Mouse (Mus musculus) stomach, embryonic 15.5 days (tissue): ENCODE measurements around the gene Mutyh. TPM values are rescaled to one million over a fixed set of nuclear protein-coding genes. Genes with fewer than 3 reads are reported as not detected.

ENCODE experiments used
- ATAC-seq: fragments of 200-750 bp; cut with Nextera tagmentation; 2 replicates; pipeline ENCODE4 v1.8.0; 2017; ENCODE audit warnings: low read depth, moderate number of reproducible peaks, moderate TSS enrichment; ENCODE audit not compliant: insufficient read depth, low FRiP score
- H3K27ac ChIP-seq: fragments of 300-500 bp; sonication (generic); 2 replicates; pipeline ENCODE4 v1.5.1; 2015; ENCODE audit warnings: mild to moderate bottlenecking, inconsistent platforms
- H3K27me3 ChIP-seq: fragments of 300-500 bp; sonication (generic); replicated peaks from 2 replicates; pipeline ENCODE4 v1.6.1; 2015; ENCODE audit warnings: inconsistent platforms
- H3K36me3 ChIP-seq: fragments of 300-500 bp; sonication (generic); 2 replicates; pipeline ENCODE4 v1.6.1; 2015; ENCODE audit warnings: inconsistent platforms
- H3K4me1 ChIP-seq: fragments of 300-500 bp; sonication (generic); 2 replicates; pipeline ENCODE4 v1.6.1; 2015; ENCODE audit warnings: inconsistent platforms
- H3K4me2 ChIP-seq: fragments of 300-500 bp; sonication (generic); 2 replicates; pipeline ENCODE4 v1.6.1; 2015; ENCODE audit warnings: mild to moderate bottlenecking, inconsistent platforms
- H3K4me3 ChIP-seq: fragments of 300-500 bp; sonication (generic); replicated peaks from 2 replicates; pipeline ENCODE4 v1.5.1; 2015; ENCODE audit warnings: inconsistent platforms
- H3K9ac ChIP-seq: fragments of 300-500 bp; sonication (generic); 2 replicates; pipeline ENCODE4 v1.6.1; 2015; ENCODE audit warnings: inconsistent platforms
- H3K9me3 ChIP-seq: fragments of 300-500 bp; sonication (generic); 2 replicates; pipeline ENCODE4 v1.6.1; 2016; ENCODE audit warnings: inconsistent platforms
- WGBS: fragments of 180-500 bp; shearing (Covaris S2); methylation state at CpG from one replicate; pipeline ENCODE4 v1.1.7; 2015; 5-methylcytosine and 5-hydroxymethylcytosine counted together
- polyA plus RNA-seq: library from polyadenylated mRNA; unstranded; fragments of >200 nt; fragmentation: Nextera tagmentation; extraction: Ambion mirVana; gene quantifications from 2 replicates; pipeline ENCODE4 v1.2.1, GENCODE M21; 2015

Mutyh gene
- 11.9 and 13.2 TPM in 2 replicates for polyA plus RNA-seq

- ATAC-seq: peak; percentile 98
- peaks cover 15% of the 10 kb centered on the region for H3K36me3 ChIP-seq
- peak within 1 kb of the TSS; percentile 60 for H3K4me3 ChIP-seq
- H3K27me3 ChIP-seq: no peaks in the 10 kb centered on the region
- WGBS: under 1% methylated on average over 58 of the region's 58 CpGs
- H3K4me1 ChIP-seq: peaks cover 9% of the 10 kb centered on the region; the same call in 1 of the 2 replicates
- H3K9ac ChIP-seq: peak within 1 kb of the TSS; percentile 64
- H3K9me3 ChIP-seq: no peaks in the 10 kb centered on the region
- H3K4me2 ChIP-seq: peak within 1 kb of the TSS; percentile 67
- H3K27ac ChIP-seq: peak within 1 kb of the TSS; percentile 85
These were observed at the start of gene Mutyh, which contains the start of gene Toe1 for GRCm38 (mm10) chr4:116807197-116808129. Gene Mutyh (plus strand): TSS chr4:116807723. Gene Toe1 (minus strand): TSS chr4:116807640.

DNA sequence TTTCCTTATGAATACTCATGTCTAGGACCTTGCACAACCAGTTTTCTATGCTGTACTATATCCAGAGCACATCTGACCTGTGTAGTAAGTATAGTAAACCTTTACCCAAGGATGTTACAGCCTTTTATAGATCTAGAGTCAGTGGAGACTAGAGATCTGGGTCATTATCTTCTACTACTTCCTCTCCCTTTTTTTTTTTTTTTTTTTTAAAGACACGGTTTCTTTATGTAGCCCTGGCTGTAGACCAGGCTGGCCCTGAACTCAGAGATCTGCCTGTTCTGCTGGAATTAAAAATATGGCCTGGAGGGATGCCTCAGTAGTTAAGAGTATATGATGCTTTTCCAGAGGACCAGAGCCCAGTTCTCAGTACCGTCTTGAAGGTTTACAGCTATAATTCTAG lies 45.6 kb upstream of the Mutyh start:
- H3K4me2 ChIP-seq: no peak overlapping the region

DNA sequence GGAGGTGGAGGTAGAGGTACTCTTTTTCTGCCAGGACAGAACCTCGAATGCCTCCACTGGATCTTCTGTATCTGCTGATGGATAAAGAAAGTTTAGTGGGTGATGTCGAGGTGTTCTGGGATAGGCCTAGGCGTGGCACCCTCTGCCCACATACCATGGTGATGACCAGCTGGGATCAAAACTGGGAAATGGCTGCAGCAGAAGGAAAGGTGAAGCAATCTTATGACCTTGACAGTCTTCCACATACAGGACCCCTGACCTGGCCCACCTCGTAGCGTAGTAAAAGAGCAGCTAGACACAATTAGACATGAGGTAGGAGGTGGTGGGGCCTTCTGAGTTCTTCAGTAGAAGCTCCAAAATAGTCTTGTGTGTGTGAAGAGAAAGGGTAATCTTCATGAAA lies 43.5 kb upstream of the Mutyh start:
- ATAC-seq: no peak
- H3K9ac ChIP-seq: no peak overlapping the region
- H3K4me2 ChIP-seq: no peak overlapping the region
- WGBS: 87% methylated on average over 5 of the region's 5 CpGs
- no peak overlapping the region for H3K27ac ChIP-seq
- H3K4me3 ChIP-seq: no peak overlapping the region
- no peaks in the 10 kb centered on the region for H3K36me3 ChIP-seq
- no peaks in the 10 kb centered on the region for H3K27me3 ChIP-seq
- no peaks in the 10 kb centered on the region for H3K9me3 ChIP-seq
- H3K4me1 ChIP-seq: no peaks in the 10 kb centered on the region

More for the DNA sequence above, 45.6 kb upstream of the Mutyh start:
- no peaks in the 10 kb centered on the region for H3K36me3 ChIP-seq
- no peak for ATAC-seq
- no peaks in the 10 kb centered on the region for H3K27me3 ChIP-seq
- H3K9me3 ChIP-seq: no peaks in the 10 kb centered on the region
- H3K9ac ChIP-seq: no peak overlapping the region
- 68% methylated on average over 2 of the region's 2 CpGs for WGBS
- no peaks in the 10 kb centered on the region for H3K4me1 ChIP-seq
- no peak overlapping the region for H3K27ac ChIP-seq
- H3K4me3 ChIP-seq: no peak overlapping the region

- no peak overlapping the region for H3K4me3 ChIP-seq
- no peaks in the 10 kb centered on the region for H3K27me3 ChIP-seq
- no peak overlapping the region for H3K27ac ChIP-seq
- no peak for ATAC-seq
- no peak overlapping the region for H3K4me2 ChIP-seq
- 80% methylated on average over 5 of the region's 5 CpGs for WGBS
- no peaks in the 10 kb centered on the region for H3K36me3 ChIP-seq
- H3K9me3 ChIP-seq: no peaks in the 10 kb centered on the region
- no peaks in the 10 kb centered on the region for H3K4me1 ChIP-seq
- no peak overlapping the region for H3K9ac ChIP-seq
These were observed 39.0 kb upstream of the Mutyh start for GRCm38 (mm10) chr4:116768510-116768909.

DNA sequence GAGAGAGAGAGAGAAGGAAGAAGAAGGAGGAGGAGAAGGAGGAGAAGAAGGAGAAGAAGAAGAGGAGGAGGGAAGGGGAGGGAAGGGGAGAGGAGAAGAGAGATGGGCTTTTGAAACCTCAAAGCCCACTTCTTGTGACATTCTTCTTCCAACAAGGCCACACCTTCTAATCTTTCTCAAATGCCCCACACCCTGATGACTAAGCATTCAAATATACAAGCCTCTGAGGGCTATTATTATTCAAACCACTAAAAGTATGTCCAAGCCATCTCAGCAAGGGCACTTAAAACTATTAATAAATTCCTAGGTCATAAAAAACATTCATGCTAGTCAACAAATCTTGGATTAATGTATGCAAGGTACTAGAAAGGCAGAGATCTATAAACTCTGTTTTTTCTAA lies 38.5 kb upstream of the Mutyh start:
- no peaks in the 10 kb centered on the region for H3K27me3 ChIP-seq
- H3K9ac ChIP-seq: no peak overlapping the region
- H3K4me3 ChIP-seq: no peak overlapping the region
- ATAC-seq: no peak
- no peaks in the 10 kb centered on the region for H3K36me3 ChIP-seq
- H3K27ac ChIP-seq: no peak overlapping the region
- H3K4me2 ChIP-seq: no peak overlapping the region
- H3K9me3 ChIP-seq: no peaks in the 10 kb centered on the region
- H3K4me1 ChIP-seq: no peaks in the 10 kb centered on the region

- ATAC-seq: no peak
- no peak overlapping the region for H3K4me3 ChIP-seq
- no peaks in the 10 kb centered on the region for H3K27me3 ChIP-seq
- H3K36me3 ChIP-seq: no peaks in the 10 kb centered on the region
- no peaks in the 10 kb centered on the region for H3K4me1 ChIP-seq
- H3K27ac ChIP-seq: no peak overlapping the region
- H3K9ac ChIP-seq: no peak overlapping the region
- H3K9me3 ChIP-seq: no peaks in the 10 kb centered on the region
- WGBS: 93% methylated on average over 5 of the region's 5 CpGs
- no peak overlapping the region for H3K4me2 ChIP-seq
These were observed 31.1 kb upstream of the Mutyh start for GRCm38 (mm10) chr4:116776391-116776790.

DNA sequence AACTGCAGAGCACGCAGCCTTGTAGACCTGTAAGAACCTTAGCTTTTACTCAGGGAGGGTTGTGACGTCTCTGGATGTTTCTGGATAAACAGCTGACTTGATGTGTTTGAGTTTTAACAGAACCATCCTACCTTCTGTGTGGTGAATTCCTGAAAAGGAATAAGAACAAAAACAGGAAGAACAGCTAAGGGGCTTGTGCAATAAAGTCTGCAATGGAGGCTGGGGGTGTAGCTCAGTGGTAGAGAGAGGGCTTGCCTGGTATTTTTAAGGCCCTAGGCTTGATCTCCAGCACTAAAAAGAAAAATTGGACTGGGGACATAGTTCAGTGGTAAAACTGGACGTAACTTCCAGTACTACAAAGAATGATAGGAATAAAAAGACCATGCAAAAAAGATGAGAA lies 30.4 kb upstream of the Mutyh start:
- Histone ChIP-seq H3K9me3 (no peaks in the 10 kb centered on the region), H3K4me3 (no peak overlapping the region), H3K4me2 (no peak overlapping the region), H3K27me3 (no peaks in the 10 kb centered on the region), H3K9ac (no peak overlapping the region), H3K4me1 (no peaks in the 10 kb centered on the region), H3K36me3 (no peaks in the 10 kb centered on the region), H3K27ac (no peak overlapping the region)
- no peak for ATAC-seq
- 71% methylated on average over 3 of the region's 3 CpGs for WGBS

DNA sequence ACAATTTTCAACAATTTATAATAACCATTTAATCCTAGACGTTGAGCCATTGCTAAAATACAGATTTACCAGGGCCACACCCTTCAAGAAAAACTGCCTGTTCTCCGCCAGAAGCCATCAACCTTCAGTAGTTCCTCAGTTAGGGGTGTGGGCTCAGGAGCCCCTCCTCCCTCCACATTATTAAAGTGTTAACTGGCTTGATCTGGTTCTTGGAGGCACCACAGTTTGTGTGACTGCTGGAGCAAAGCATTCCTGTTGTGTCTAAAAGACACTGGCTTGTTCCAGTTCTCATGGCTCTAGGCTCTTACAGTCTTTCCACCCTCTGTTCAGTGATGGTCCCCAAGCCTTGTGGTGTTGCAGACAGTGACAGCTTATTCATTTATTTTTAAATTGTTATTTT lies 27.0 kb upstream of the Mutyh start:
- ATAC-seq: no peak
- Histone ChIP-seq H3K9ac (no peak overlapping the region), H3K4me3 (no peak overlapping the region), H3K36me3 (no peaks in the 10 kb centered on the region), H3K27me3 (no peaks in the 10 kb centered on the region), H3K9me3 (no peaks in the 10 kb centered on the region), H3K27ac (no peak overlapping the region), H3K4me1 (no peaks in the 10 kb centered on the region), H3K4me2 (no peak overlapping the region)
- WGBS: 58% methylated on average over 2 of the region's 2 CpGs

DNA sequence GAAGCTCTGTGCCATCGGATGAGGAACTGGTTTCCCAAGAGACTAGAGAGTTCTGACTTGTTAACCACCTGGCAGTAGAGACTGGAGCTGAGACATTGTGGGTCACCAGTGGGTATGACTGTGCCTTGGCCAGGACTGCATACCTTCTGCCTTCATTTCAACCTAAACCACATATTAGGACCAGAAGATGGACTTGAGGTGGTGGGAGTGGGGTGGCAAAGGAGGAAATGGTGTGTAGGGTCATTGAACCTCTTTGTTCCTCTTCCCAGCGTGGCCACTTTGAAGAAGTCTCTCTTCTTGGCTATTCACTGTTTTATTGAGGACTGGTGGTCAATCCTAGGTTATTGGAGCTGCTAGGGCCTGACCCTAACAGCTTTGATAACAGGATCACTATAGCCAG lies 26.2 kb upstream of the Mutyh start:
- H3K9ac ChIP-seq: no peak overlapping the region
- ATAC-seq: no peak
- no peaks in the 10 kb centered on the region for H3K27me3 ChIP-seq
- no peaks in the 10 kb centered on the region for H3K36me3 ChIP-seq
- H3K9me3 ChIP-seq: no peaks in the 10 kb centered on the region
- H3K27ac ChIP-seq: no peak overlapping the region
- no peaks in the 10 kb centered on the region for H3K4me1 ChIP-seq
- no peak overlapping the region for H3K4me3 ChIP-seq
- WGBS: 54% methylated on average over 2 of the region's 2 CpGs
- H3K4me2 ChIP-seq: no peak overlapping the region

DNA sequence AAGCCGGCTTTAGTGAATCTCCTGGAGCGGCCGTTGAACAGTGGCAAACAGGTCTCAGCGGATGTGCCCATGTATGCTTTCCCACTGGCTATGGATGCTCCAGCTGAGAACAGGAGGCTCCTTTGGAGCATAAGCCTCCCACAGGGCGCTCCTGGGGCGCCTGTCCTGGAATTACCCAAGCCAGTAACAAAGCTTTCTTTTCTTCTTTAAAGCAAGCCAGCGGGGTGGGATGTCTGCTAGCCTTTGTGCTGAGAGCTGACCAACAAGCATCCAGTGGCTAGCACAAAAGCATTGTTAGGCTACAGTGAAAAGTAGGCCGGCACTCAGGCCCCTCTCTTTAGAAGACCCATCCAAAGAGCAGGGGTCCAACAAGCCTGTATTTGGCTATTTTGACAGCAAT lies 25.4 kb upstream of the Mutyh start:
- Histone ChIP-seq H3K27me3 (no peaks in the 10 kb centered on the region), H3K36me3 (no peaks in the 10 kb centered on the region), H3K4me2 (no peak overlapping the region), H3K27ac (no peak overlapping the region), H3K4me3 (no peak overlapping the region), H3K9me3 (no peaks in the 10 kb centered on the region), H3K4me1 (no peaks in the 10 kb centered on the region), H3K9ac (no peak overlapping the region)
- WGBS: 42% methylated on average over 8 of the region's 8 CpGs
- no peak for ATAC-seq

GRCm38 (mm10) chr4:116786587-116786986 lies 20.9 kb upstream of the Mutyh start:
- Histone ChIP-seq H3K27me3 (no peaks in the 10 kb centered on the region), H3K4me2 (no peak overlapping the region), H3K4me1 (0 out of 2 replicates have a peak, but pooled peaks cover 4% of the 10 kb centered on the region), H3K9ac (no peak overlapping the region), H3K9me3 (no peaks in the 10 kb centered on the region), H3K4me3 (no peak overlapping the region), H3K27ac (no peak overlapping the region), H3K36me3 (no peaks in the 10 kb centered on the region)
- no peak for ATAC-seq
- 90% methylated on average over 1 of the region's 1 CpGs for WGBS

GRCm38 (mm10) chr4:116787985-116788760 lies 19.4 kb upstream of the Mutyh start:
- Histone ChIP-seq H3K4me2 (no peak overlapping the region), H3K9me3 (no peaks in the 10 kb centered on the region), H3K27me3 (no peaks in the 10 kb centered on the region), H3K36me3 (no peaks in the 10 kb centered on the region), H3K4me1 (0 out of 2 replicates have a peak, but pooled peaks cover 4% of the 10 kb centered on the region), H3K9ac (no peak overlapping the region), H3K27ac (peak overlapping the region; percentile 60), H3K4me3 (no peak overlapping the region)
- no peak for ATAC-seq
- WGBS: 40% methylated on average over 7 of the region's 7 CpGs
